Mouse (Mus musculus) lung, embryonic 14.5 days (tissue): Measurements from ENCODE around the gene Nr2c1. TPM values are rescaled to one million over a fixed set of nuclear protein-coding genes. Genes with fewer than 3 reads are reported as not detected.

Experiments
- ATAC-seq: fragments of 200-750 bp; cut with Nextera tagmentation; 2 replicates; pipeline ENCODE4 v1.8.0; 2017; ENCODE audit warnings: mild to moderate bottlenecking, moderate TSS enrichment, moderate library complexity; ENCODE audit not compliant: insufficient read depth
- DNase-seq: peaks from one replicate; pipeline ENCODE4 v3.0.0-alpha.2; 2015
- H3K27ac ChIP-seq: fragments of 300-500 bp; sonication (generic); 2 replicates; pipeline ENCODE4 v1.5.1; 2014; ENCODE audit warnings: low read depth, mild to moderate bottlenecking, moderate library complexity
- H3K27me3 ChIP-seq: fragments of 300-500 bp; sonication (generic); 2 replicates; pipeline ENCODE4 v1.6.1; 2014; ENCODE audit warnings: low read length, control low read depth; ENCODE audit not compliant: insufficient read depth
- H3K36me3 ChIP-seq: fragments of 300-500 bp; sonication (generic); 2 replicates; pipeline ENCODE4 v1.6.1; 2014; ENCODE audit warnings: control low read depth; ENCODE audit not compliant: insufficient read depth
- H3K4me1 ChIP-seq: fragments of 300-500 bp; sonication (generic); 2 replicates; pipeline ENCODE4 v1.6.1; 2014; ENCODE audit warnings: antibody characterized with exemption, control low read depth; ENCODE audit not compliant: insufficient read depth
- H3K4me2 ChIP-seq: fragments of 300-500 bp; sonication (generic); 2 replicates; pipeline ENCODE4 v1.6.1; 2014; ENCODE audit warnings: mild to moderate bottlenecking
- H3K4me3 ChIP-seq: fragments of 300-500 bp; sonication (generic); 2 replicates; pipeline ENCODE4 v1.5.1; 2014; ENCODE audit warnings: low read depth, low read length
- H3K9ac ChIP-seq: fragments of 300-500 bp; sonication (generic); 2 replicates; pipeline ENCODE4 v1.6.1; 2014
- H3K9me3 ChIP-seq: fragments of 300-500 bp; sonication (generic); 2 replicates; pipeline ENCODE4 v1.6.1; 2016; ENCODE audit warnings: low read depth, low read length, control low read depth
- CTCF ChIP-seq: IDR thresholded peaks from 2 replicates; pipeline ENCODE4 v1.5.1; 2016; ENCODE audit warnings: antibody characterized with exemption, low read depth
- WGBS: fragments of 180-500 bp; shearing (Covaris S2); extraction: QIAGEN DNeasy Blood & Tissue Kit; methylation state at CpG from one replicate; pipeline ENCODE4 v1.1.7; 2014; 5-methylcytosine and 5-hydroxymethylcytosine counted together
- polyA plus RNA-seq: library from polyadenylated mRNA; unstranded; fragments of >200 nt; fragmentation: Nextera tagmentation; extraction: Ambion mirVana; gene quantifications from 2 replicates; pipeline ENCODE4 v1.2.1, GENCODE M21; 2014

Nr2c1 gene
- polyA plus RNA-seq, 1 experiment from 2014 or later, result 10.2 TPM

GRCm38 (mm10) chr10:94210718-94211618, 63.1 kb downstream of the Nr2c1 start:
- H3K4me2 ChIP-seq, result no peak overlapping the region
- TF ChIP-seq CTCF, result peak; percentile 51
- WGBS, result 70% methylated on average over 6 of the region's 6 CpGs
- DNase-seq, result peak; percentile 47
- H3K4me1 ChIP-seq, result no peaks in the 10 kb centered on the region
- H3K36me3 ChIP-seq, result peaks cover 54% of the 10 kb centered on the region
- H3K9ac ChIP-seq, result no peak overlapping the region
- H3K9me3 ChIP-seq, result no peaks in the 10 kb centered on the region
- no peak for ATAC-seq
- H3K27me3 ChIP-seq, result no peaks in the 10 kb centered on the region
- H3K27ac ChIP-seq, result no peak overlapping the region
- H3K4me3 ChIP-seq, result no peak overlapping the region

- no peak overlapping the region for H3K27ac ChIP-seq
- peak; percentile 6 for DNase-seq
- no peaks in the 10 kb centered on the region for H3K27me3 ChIP-seq
- 64% methylated on average over 2 of the region's 2 CpGs for WGBS
- ATAC-seq, result no peak
- no peaks in the 10 kb centered on the region for H3K4me1 ChIP-seq
- H3K4me2 ChIP-seq, result no peak overlapping the region
- H3K36me3 ChIP-seq, result peaks cover 47% of the 10 kb centered on the region
- H3K9ac ChIP-seq, result no peak overlapping the region
- TF ChIP-seq CTCF, result no peak
- H3K9me3 ChIP-seq, result no peaks in the 10 kb centered on the region
- H3K4me3 ChIP-seq, result no peak overlapping the region
Measured at GRCm38 (mm10) chr10:94211725-94212124, 63.9 kb downstream of the Nr2c1 start.

- ATAC-seq (no peak), DNase-seq (peak; percentile 28)
- no peaks in the 10 kb centered on the region for H3K4me1 ChIP-seq
- no peaks in the 10 kb centered on the region for H3K9me3 ChIP-seq
- no peak overlapping the region for H3K9ac ChIP-seq
- H3K27ac ChIP-seq, result no peak overlapping the region
- no peak overlapping the region for H3K4me3 ChIP-seq
- H3K4me2 ChIP-seq, result no peak overlapping the region
- peaks cover 9% of the 10 kb centered on the region for H3K36me3 ChIP-seq
- no peaks in the 10 kb centered on the region for H3K27me3 ChIP-seq
- TF ChIP-seq CTCF, result peak; percentile 48
- WGBS, result 74% methylated on average over 6 of the region's 6 CpGs
Measured at GRCm38 (mm10) chr10:94225026-94225750, 77.4 kb downstream of the Nr2c1 start.

- Histone ChIP-seq H3K27me3 (no peaks in the 10 kb centered on the region), H3K4me1 (no peaks in the 10 kb centered on the region), H3K4me2 (no peak overlapping the region), H3K27ac (no peak overlapping the region), H3K36me3 (no peaks in the 10 kb centered on the region), H3K9me3 (no peaks in the 10 kb centered on the region), H3K4me3 (no peak overlapping the region), H3K9ac (no peak overlapping the region)
- WGBS, result 52% methylated on average over 19 of the region's 19 CpGs
- no peak for TF ChIP-seq CTCF
- peak; percentile 38; the same call in 1 of the 2 replicates for ATAC-seq
- no peak for DNase-seq
Measured at GRCm38 (mm10) chr10:94230172-94230981, 82.6 kb downstream of the Nr2c1 start.

DNA sequence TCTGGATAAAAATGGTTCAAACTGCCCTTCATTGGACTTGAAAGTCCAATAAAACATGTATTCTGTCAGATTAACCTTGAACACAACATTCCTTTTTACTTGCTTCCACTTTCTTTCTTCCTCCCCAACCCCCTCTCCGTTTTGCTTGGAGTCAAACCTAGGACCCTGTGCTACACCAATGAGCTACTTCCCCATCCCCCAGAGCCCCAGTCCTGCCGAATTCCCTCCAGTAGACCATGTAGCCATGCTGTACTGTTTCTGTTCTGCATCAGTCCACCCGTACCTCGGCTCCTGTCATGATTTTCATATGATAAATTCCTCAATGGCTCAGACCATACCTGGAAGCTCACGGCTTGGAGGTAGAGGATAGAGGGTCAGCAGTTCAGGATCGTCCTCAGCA, 83.2 kb downstream of the Nr2c1 start:
- DNase-seq (no peak), ATAC-seq (no peak)
- WGBS, result 77% methylated on average over 6 of the region's 6 CpGs

GRCm38 (mm10) chr10:94235200-94235599, 87.4 kb downstream of the Nr2c1 start:
- Histone ChIP-seq H3K9ac (no peak overlapping the region), H3K4me1 (no peaks in the 10 kb centered on the region), H3K27ac (no peak overlapping the region), H3K27me3 (no peaks in the 10 kb centered on the region), H3K4me2 (no peak overlapping the region), H3K36me3 (no peaks in the 10 kb centered on the region), H3K9me3 (no peaks in the 10 kb centered on the region), H3K4me3 (no peak overlapping the region)
- TF ChIP-seq CTCF, result no peak
- 26% methylated on average over 4 of the region's 4 CpGs for WGBS
- ATAC-seq, result no peak
- no peak for DNase-seq

More for the DNA sequence above, 83.2 kb downstream of the Nr2c1 start:
- Histone ChIP-seq H3K27me3 (no peaks in the 10 kb centered on the region), H3K9me3 (no peaks in the 10 kb centered on the region), H3K9ac (no peak overlapping the region), H3K4me1 (no peaks in the 10 kb centered on the region), H3K4me3 (no peak overlapping the region), H3K36me3 (no peaks in the 10 kb centered on the region), H3K27ac (no peak overlapping the region), H3K4me2 (no peak overlapping the region)
- no peak for TF ChIP-seq CTCF
